Mouse (Mus musculus) testis, adult 2 months (tissue): ENCODE measurements around the gene Hephl1. TPM values are rescaled to one million over a fixed set of nuclear protein-coding genes. Genes with fewer than 3 reads are reported as not detected.

ENCODE experiments used
- H3K27ac ChIP-seq: fragments of 200-500 bp; 2 replicates; pipeline ENCODE4 v1.5.1; 2012; ENCODE audit warnings: low read depth, low read length; ENCODE audit not compliant: control insufficient read depth, insufficient read depth
- H3K27me3 ChIP-seq: fragments of 200-500 bp; 2 replicates; pipeline ENCODE4 v1.6.1; 2012; ENCODE audit warnings: mild to moderate bottlenecking, low read length, moderate library complexity; ENCODE audit not compliant: control insufficient read depth, insufficient read depth
- H3K36me3 ChIP-seq: fragments of 200-500 bp; 2 replicates; pipeline ENCODE4 v1.6.1; 2012; ENCODE audit warnings: mild to moderate bottlenecking, low read length; ENCODE audit not compliant: control insufficient read depth, insufficient read depth
- H3K4me1 ChIP-seq: fragments of 200-500 bp; 2 replicates; pipeline ENCODE4 v1.6.1; 2012; ENCODE audit warnings: low read length; ENCODE audit not compliant: control insufficient read depth, insufficient read depth
- H3K4me3 ChIP-seq: fragments of 200-500 bp; 2 replicates; pipeline ENCODE4 v1.5.1; 2012; ENCODE audit warnings: low read depth, mild to moderate bottlenecking, low read length, moderate library complexity, mixed read lengths; ENCODE audit not compliant: control insufficient read depth
- CTCF ChIP-seq: fragments of 200-500 bp; IDR thresholded peaks from 2 replicates; pipeline ENCODE4 v1.5.1; 2012; ENCODE audit warnings: low read depth, mild to moderate bottlenecking, inconsistent platforms, low read length, moderate library complexity; ENCODE audit not compliant: control insufficient read depth, insufficient read depth, insufficient replicate concordance
- POLR2A ChIP-seq: fragments of 200-500 bp; IDR thresholded peaks from 2 replicates; pipeline ENCODE4 v1.6.1; 2012; ENCODE audit warnings: low read depth, mild to moderate bottlenecking, inconsistent platforms, low read length, moderate library complexity; ENCODE audit not compliant: control insufficient read depth
- polyA plus RNA-seq: library from polyadenylated mRNA; depleted of rRNA; stranded (reverse); fragments of >200 nt; gene quantifications from 2 replicates; pipeline ENCODE4 v1.2.3, GENCODE M21; 2012; rRNA removed

Gene Hephl1
- polyA plus RNA-seq = 0.16 and 0.31 TPM in 2 replicates

- TF ChIP-seq POLR2A (no peak), CTCF (no peak)
- no peaks in the 10 kb centered on the region for H3K36me3 ChIP-seq
- H3K27ac ChIP-seq = no peak within 1 kb of the TSS
- no peaks in the 10 kb centered on the region for H3K27me3 ChIP-seq
- no peaks in the 10 kb centered on the region for H3K4me1 ChIP-seq
- no peak within 1 kb of the TSS for H3K4me3 ChIP-seq
Observed at GRCm38 (mm10) chr9:15112008-15112407, at the start of gene Hephl1. TSS of gene Hephl1 (minus strand) at chr9:15112108.

- no peaks in the 10 kb centered on the region for H3K36me3 ChIP-seq
- TF ChIP-seq POLR2A (no peak), CTCF (no peak)
- H3K4me1 ChIP-seq = no peaks in the 10 kb centered on the region
- no peaks in the 10 kb centered on the region for H3K27me3 ChIP-seq
- no peak overlapping the region for H3K27ac ChIP-seq
- H3K4me3 ChIP-seq = no peak overlapping the region
Observed at GRCm38 (mm10) chr9:15149246-15149926, 37.5 kb upstream of the Hephl1 start.

GRCm38 (mm10) chr9:15140546-15140945, 28.6 kb upstream of the Hephl1 start:
- H3K27me3 ChIP-seq = no peaks in the 10 kb centered on the region

GRCm38 (mm10) chr9:15125897-15126296, 14.0 kb upstream of the Hephl1 start:
- no peak overlapping the region for H3K4me3 ChIP-seq
- no peaks in the 10 kb centered on the region for H3K4me1 ChIP-seq
- no peaks in the 10 kb centered on the region for H3K27me3 ChIP-seq
- TF ChIP-seq CTCF (no peak), POLR2A (no peak)
- no peaks in the 10 kb centered on the region for H3K36me3 ChIP-seq
- H3K27ac ChIP-seq = no peak overlapping the region

More at GRCm38 (mm10) chr9:15140546-15140945, 28.6 kb upstream of the Hephl1 start:
- Histone ChIP-seq H3K27ac (no peak overlapping the region), H3K4me3 (no peak overlapping the region), H3K36me3 (no peaks in the 10 kb centered on the region), H3K4me1 (no peaks in the 10 kb centered on the region)
- TF ChIP-seq POLR2A = no peak
- TF ChIP-seq CTCF = no peak

GRCm38 (mm10) chr9:15122431-15122830, 10.5 kb upstream of the Hephl1 start:
- no peak for TF ChIP-seq CTCF
- TF ChIP-seq POLR2A = no peak
- H3K4me1 ChIP-seq = no peaks in the 10 kb centered on the region
- no peak overlapping the region for H3K27ac ChIP-seq
- H3K36me3 ChIP-seq = no peaks in the 10 kb centered on the region
- no peak overlapping the region for H3K4me3 ChIP-seq
- H3K27me3 ChIP-seq = no peaks in the 10 kb centered on the region

GRCm38 (mm10) chr9:15120841-15121358, 9.0 kb upstream of the Hephl1 start:
- no peak overlapping the region for H3K27ac ChIP-seq
- H3K4me1 ChIP-seq = no peaks in the 10 kb centered on the region
- TF ChIP-seq CTCF (no peak), POLR2A (no peak)

GRCm38 (mm10) chr9:15120209-15120608, 8.3 kb upstream of the Hephl1 start:
- Histone ChIP-seq H3K36me3 (no peaks in the 10 kb centered on the region), H3K27ac (no peak overlapping the region), H3K4me1 (no peaks in the 10 kb centered on the region), H3K27me3 (no peaks in the 10 kb centered on the region), H3K4me3 (no peak overlapping the region)
- TF ChIP-seq POLR2A = no peak
- TF ChIP-seq CTCF = no peak

More at GRCm38 (mm10) chr9:15120841-15121358, 9.0 kb upstream of the Hephl1 start:
- H3K4me3 ChIP-seq = no peak overlapping the region
- H3K36me3 ChIP-seq = no peaks in the 10 kb centered on the region
- H3K27me3 ChIP-seq = no peaks in the 10 kb centered on the region
